Mouse (Mus musculus) cerebellum, adult 11-12 months (tissue): Measurements from ENCODE around the gene Cerkl.

Source experiments
- DNase-seq: peaks from one replicate; pipeline ENCODE4 v3.0.0; 2022

Gene Cerkl

GRCm38 (mm10) chr2:79371326-79372153 lies 85.0 kb downstream of the Cerkl start:
- DNase-seq: no peak

- DNase-seq: no peak
Observed at GRCm38 (mm10) chr2:79370711-79371312, 85.8 kb downstream of the Cerkl start.

GRCm38 (mm10) chr2:79369905-79370304 lies 86.7 kb downstream of the Cerkl start:
- DNase-seq: no peak

- no peak for DNase-seq
Observed at GRCm38 (mm10) chr2:79369061-79369524, 87.5 kb downstream of the Cerkl start.

GRCm38 (mm10) chr2:79368661-79369060 lies 87.9 kb downstream of the Cerkl start:
- DNase-seq: no peak

GRCm38 (mm10) chr2:79367451-79368450 lies 88.8 kb downstream of the Cerkl start:
- DNase-seq: no peak

- DNase-seq: no peak
Observed at GRCm38 (mm10) chr2:79363920-79364319, 92.7 kb downstream of the Cerkl start.

- DNase-seq: no peak
Observed at GRCm38 (mm10) chr2:79362029-79362428, 94.6 kb downstream of the Cerkl start.

GRCm38 (mm10) chr2:79357835-79358234 lies 98.8 kb downstream of the Cerkl start:
- DNase-seq: no peak

- DNase-seq: no peak
Observed at GRCm38 (mm10) chr2:79354773-79355172, 101.8 kb downstream of the Cerkl start.

GRCm38 (mm10) chr2:79352100-79352802 lies 104.3 kb downstream of the Cerkl start:
- no peak for DNase-seq

GRCm38 (mm10) chr2:79351179-79352099 lies 105.1 kb downstream of the Cerkl start:
- DNase-seq: no peak

- DNase-seq: no peak
Observed at GRCm38 (mm10) chr2:79343115-79343514, 113.5 kb downstream of the Cerkl start.

- no peak for DNase-seq
Observed at GRCm38 (mm10) chr2:79339003-79339402, 117.6 kb downstream of the Cerkl start.

- DNase-seq: no peak
Observed at GRCm38 (mm10) chr2:79336141-79336540, 120.4 kb downstream of the Cerkl start.

- no peak for DNase-seq
Observed at GRCm38 (mm10) chr2:79334661-79335060, 121.9 kb downstream of the Cerkl start.

- DNase-seq: no peak
Observed at GRCm38 (mm10) chr2:79328079-79328478, 128.5 kb downstream of the Cerkl start.

GRCm38 (mm10) chr2:79316182-79316880 lies 140.3 kb downstream of the Cerkl start:
- DNase-seq: no peak

- DNase-seq: no peak
Observed at GRCm38 (mm10) chr2:79315108-79315507, 141.5 kb downstream of the Cerkl start.

- no peak for DNase-seq
Observed at GRCm38 (mm10) chr2:79312499-79312898, 144.1 kb downstream of the Cerkl start.
